Mouse (Mus musculus) CD4-positive helper T cell, adult 2 months (primary cell): ENCODE results near the gene Slc19a3.
A peak's percentile ranks its signal among the peaks of the same experiment; 100 is the strongest.

ENCODE experiments used
- DNase-seq: peaks from one replicate; pipeline ENCODE4 v3.0.0-alpha.2; 2012; ENCODE audit warnings: low read depth, missing footprints, low spot score

Gene Slc19a3

DNA sequence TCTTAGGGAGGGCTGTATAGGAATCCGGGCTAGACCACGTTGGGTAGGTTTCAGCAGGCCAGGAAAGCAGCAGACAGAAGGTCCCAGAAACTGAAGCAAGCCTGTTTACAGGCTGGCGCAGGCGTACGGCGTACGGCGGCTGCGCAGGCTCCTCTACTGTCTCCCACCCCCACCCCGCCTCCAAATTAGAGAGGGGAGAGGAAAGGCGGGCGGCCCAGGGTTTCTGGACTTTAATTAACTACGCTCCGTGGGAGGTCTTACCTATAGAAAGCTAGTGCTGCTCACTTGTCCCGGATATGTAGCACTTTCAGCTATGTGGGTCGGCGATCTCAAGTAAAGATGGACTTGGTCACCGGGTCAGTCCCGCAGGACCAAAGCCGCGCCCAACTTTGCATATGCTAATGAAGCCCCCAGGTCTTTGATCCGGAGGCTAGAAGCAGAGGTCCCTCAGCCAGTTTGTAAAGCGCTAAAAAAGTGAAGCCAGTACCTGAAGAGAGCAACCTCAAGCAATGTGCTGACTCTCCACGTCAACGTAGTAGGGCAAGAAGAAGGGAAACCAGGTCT lies at the start of gene Slc19a3:
Slc19a3 (minus strand) TSS at position 340 of the 564 bp plus-strand sequence.
- no peak for DNase-seq

GRCm38 (mm10) chr1:83084790-83085189 lies 46.5 kb upstream of the Slc19a3 start:
- DNase-seq: no peak

- DNase-seq: peak; percentile 34
Observed at GRCm38 (mm10) chr1:83077016-83077415, 38.8 kb upstream of the Slc19a3 start.

DNA sequence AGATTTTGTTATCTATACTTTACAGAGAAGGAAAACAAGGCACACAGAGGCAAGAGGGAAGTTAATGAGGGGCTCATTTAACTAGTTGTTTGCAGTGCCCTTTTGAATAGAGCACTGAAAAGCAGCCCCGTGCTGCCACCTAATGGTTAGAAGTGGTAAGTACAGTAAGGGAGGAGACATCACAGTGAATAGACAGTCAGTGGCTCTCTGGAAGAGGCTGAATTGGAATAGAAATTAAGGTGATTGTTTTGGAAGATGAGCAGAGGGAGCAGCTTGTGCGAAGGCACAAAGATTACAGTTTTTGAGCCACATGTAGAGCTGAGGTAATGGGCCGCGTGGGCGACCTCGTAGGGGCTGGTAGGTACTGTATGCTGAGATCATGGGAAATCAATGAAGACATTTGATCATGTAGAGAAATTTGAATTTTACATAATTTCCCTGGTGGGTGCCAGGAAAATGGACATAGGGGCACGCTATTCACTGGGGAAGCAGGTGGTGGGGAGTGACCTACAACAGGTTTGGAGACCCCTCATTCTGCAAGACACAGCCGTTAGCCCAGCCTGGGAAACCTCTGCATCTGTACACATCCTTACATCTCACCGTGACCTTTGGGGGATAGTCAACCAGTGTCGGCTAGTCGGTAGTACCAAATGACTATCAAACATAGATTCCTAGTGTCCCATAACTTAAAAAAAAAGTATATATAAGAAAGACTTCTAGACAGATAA lies 38.1 kb upstream of the Slc19a3 start:
- peak; percentile 54 for DNase-seq

DNA sequence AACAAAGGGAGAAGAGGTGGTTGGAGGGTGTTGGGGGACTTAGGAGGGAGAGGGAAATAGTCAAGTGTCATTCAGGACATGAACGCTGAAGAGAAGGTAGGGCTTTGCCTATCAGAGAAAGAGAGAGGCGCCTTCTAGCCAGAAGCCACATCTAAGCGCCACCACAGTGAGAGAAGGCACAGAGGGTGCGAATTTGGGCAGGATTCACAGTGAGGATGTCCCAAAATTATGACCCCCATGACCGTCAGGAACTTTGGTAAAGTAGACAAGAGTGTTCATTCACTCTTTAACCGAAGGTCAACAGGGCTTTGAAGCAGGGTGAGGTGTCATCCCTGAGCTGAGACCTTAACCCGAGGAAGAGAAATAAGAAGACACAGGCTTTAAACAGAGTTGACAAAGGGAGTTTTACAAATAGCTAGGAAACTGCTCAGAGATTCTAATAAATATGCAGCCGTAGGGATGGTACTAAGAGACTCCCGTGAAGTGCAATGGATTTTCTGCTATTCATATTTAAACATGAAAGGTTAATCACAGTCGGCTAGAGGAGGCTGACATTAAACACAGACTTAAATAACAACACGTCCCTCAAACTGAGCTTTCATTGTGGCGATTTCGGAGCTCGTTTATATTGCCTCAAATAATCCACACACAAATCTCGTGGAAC lies 37.4 kb upstream of the Slc19a3 start:
- DNase-seq: no peak

GRCm38 (mm10) chr1:83067205-83067604 lies 29.0 kb upstream of the Slc19a3 start:
- no peak for DNase-seq

GRCm38 (mm10) chr1:83066577-83066976 lies 28.3 kb upstream of the Slc19a3 start:
- no peak for DNase-seq

- DNase-seq: peak; percentile 16
Observed at GRCm38 (mm10) chr1:83064851-83065250, 26.6 kb upstream of the Slc19a3 start.

DNA sequence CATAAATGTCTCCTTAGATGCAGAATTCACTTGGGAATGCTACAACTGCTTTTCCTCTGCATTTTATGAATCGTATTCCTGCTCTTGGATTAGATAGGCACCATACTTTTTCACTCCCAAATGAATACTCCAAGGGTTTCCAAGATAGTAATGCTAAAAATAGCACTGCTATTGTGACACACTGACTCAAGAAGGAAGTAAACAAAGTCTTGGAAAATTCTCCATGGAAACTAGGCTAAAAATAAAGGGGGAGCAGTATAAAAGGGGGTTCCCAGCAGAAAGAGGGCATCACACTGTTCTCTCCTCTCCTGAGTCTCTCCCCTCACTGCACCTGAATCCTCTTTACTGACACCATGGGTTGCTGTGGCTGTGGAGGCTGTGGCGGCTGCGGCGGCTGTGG lies 22.4 kb upstream of the Slc19a3 start, which contains the start of gene Krtap28-13:
Krtap28-13 (plus strand) TSS at position 288 of the 400 bp plus-strand sequence.
- no peak for DNase-seq

DNA sequence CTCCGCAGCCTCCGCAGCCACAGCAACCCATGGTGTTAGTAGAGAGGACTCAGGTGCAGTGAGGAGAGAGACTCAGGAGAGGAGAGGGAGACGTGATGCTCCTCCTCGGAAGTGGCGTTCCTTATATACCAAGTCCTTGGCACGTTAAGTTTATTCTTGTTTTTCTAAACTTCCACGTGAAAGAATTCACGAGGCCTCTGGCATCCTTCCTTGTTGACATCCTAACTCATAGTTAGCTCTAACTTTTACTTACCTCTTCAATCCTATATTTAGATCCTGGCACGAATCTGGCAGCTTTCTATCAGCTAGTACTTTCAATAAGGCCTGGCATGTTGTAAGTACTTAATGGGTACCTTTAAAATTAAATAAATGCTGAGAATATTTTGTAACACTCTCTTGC lies 21.0 kb upstream of the Slc19a3 start, which contains the start of gene A030005K14Rik:
A030005K14Rik (minus strand) TSS at position 101 of the 400 bp plus-strand sequence.
- no peak for DNase-seq

GRCm38 (mm10) chr1:83058481-83058880 lies 20.2 kb upstream of the Slc19a3 start:
- DNase-seq: no peak

DNA sequence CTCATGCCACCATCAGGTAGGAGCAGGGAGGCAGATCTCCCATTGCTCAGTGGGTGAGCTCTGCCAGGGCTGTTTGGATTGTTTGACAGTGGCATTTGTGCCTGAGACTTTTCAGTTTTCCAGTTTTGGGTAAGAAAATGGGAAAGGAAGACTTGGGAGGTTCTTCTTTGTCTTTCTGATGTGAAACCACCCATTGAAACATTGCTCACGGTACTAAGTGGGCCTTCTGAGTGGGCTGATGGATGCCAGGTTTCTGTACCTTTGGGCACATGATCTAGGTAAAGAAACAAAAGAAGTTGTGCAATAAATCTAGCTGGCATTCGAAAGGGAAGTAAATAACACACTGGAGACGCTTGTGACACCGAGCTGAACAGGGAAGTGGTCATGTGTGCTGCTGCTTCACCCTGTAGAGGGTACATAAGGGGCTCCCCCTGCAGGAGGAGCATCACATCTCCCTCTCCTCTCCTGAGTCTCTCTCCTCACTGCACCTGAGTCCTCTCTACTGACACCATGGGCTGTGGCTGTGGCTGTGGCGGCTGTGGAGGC lies 6.7 kb upstream of the Slc19a3 start, which contains the start of gene Gm47969:
Gm47969 (plus strand) TSS at position 51 of the 546 bp plus-strand sequence.
- DNase-seq: no peak

- DNase-seq: no peak
Observed at GRCm38 (mm10) chr1:83042380-83042779, 4.1 kb upstream of the Slc19a3 start, which contains the start of gene Krtap28-10. Gene Krtap28-10, minus strand, starts transcription at chr1:83042480.

DNA sequence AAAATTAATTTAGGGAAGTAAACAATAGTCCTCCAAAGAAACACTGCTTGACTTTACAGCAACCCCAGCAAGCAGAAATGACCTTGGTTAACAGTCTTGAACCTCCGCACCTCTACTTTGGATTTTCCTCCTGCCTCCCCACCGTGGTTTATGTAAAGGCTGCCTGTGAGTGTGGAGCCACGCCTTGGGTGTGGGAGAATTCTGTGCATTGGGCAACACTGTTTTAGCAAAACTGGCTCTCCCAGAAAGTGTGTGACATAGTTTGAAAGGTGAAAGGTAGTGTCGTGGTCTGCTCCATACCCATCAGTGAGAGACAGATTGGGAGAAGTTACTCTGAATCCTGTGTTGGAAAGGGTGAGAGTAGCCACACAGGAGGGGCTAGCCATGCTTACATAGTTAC lies 832 bp upstream of the Slc19a3 start:
- no peak for DNase-seq

DNA sequence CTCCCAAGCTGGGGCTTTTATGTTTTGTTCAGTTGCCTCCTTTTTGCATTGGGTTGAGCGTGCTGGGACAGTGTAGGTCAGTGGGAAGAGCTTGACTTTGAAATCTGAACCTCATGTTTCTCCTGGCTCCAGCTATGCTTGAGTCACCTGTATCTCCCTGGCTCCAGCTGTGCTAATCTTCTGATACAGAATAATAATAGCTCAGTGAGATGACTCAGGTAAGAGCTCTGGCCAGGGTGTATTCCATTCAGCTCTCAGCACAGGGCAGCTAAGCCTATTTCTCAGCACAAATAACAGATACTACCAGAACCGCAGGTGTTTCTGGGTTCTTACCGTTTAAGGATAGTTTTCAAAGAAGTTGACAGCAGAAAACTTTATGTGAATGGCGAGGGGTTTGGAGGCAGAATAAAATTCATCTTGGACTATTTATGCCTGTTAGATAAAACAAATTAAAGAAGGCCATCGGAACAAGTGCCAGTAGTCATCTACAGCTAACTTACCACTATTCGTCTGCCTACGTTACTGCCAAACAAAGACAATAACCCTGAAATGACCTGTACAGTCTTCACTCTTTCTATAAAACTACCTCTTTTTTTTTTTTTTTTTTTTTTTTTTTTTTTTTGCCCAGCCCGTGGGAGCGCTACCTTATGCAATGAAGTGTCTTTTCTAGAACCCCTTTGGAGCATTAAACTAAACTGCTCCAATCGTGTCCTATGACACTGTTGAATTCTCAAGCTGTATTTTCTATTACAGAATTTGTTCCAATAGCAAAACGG lies 1.2 kb downstream of the Slc19a3 start:
- no peak for DNase-seq

DNA sequence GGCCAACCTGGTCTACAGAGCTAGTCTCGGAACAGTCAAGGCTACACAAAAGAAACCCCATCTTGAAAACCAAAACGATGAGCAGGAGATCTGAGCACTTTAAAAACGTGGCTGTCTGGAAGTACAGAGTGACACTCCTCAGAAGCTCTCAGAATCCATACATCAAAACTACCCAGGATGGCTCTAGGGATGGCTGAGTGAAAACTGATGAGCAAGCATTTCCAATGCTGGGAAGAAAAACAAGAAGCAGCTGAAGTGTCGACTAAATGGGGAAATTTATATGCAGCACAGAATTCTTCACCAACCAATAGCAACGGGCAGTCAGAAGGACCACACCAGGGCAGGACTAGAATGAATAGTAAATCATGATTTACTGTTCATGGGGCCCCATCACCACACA lies 3.7 kb downstream of the Slc19a3 start:
- DNase-seq: no peak

DNA sequence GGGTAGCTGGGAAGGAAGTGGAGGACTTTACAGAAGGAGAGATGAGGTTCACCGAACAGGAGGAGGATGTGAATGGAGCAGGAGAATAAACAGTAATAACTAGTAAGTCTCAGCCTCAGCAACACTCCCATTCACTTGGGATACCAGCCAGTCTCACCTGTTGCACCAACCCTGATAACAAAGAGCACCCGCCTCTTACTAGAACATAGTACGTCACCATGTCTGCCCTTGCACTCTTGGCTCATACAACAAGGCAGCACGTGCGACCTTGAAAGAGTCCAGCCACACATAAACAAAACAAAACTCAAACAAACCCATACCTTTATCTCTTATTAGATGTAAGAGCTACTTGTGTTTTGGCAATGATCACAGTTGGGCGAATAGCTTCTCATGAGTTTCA lies 5.7 kb downstream of the Slc19a3 start:
- no peak for DNase-seq

- no peak for DNase-seq
Observed at GRCm38 (mm10) chr1:83031950-83032349, 6.3 kb downstream of the Slc19a3 start.

DNA sequence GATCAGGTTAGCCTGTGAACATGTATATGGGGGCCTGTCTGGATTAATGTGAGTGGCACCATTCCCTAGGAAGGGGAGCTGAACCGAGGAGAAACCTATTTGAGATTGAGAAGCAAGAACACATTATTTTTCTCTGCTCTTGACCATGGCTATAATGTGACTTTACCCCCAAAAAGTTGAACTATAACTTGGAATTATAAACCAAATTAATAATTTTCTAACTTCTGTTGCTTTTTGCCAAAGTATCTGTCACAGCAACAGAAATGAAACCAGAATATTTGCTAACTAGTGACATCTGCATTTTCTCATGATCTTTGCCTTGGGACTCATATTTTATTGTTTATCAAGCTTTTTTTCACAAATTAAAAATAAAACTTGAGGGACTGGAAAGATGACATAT lies 21.7 kb downstream of the Slc19a3 start:
- no peak for DNase-seq

- no peak for DNase-seq
Observed at GRCm38 (mm10) chr1:83015329-83015879, 22.8 kb downstream of the Slc19a3 start.

DNA sequence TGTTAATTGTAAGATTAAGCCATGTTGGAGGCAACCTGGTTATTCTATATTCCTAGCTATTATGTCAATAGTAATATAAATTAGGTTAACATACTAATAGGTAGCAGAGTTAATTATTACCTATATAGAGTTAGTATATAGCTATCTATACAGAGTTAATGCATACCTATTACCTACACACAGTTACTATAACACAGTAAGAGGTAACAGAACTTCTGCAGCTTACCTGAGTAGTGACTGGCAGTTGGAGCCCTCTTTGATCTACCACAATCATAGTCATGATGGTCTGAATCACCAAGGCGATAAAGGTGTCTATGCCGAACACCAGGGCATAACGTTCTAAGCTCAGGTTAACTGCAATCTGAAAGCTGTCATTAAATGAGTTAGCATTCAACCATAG lies 23.8 kb downstream of the Slc19a3 start:
- no peak for DNase-seq
